8 mouse cellular contexts compared by ENCODE assay signal in the genomic region with DNA sequence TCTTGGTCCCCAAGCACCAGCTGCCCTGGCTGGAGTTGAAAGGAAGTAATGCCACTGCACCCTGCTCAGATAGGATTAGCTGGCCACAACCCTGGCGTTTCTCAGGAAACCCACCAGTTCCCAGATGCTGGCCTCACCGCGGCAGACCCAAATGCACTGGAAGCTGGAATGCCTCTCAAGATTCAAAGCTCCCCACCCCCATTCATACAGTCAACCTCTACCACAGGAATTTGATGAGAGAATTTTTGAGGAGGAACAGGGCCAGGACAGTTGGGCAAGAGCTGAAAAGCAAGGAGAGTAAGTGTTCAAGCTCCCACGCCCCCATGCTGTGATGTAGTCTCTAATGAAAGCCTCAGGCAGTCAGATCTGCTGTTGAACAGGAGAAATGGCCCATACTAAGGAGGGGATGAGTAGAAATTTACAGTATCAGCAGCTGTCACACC. TPM values are rescaled to one million over a fixed set of nuclear protein-coding genes. Genes with fewer than 3 reads are reported as not detected.
DNase-seq lines count a peak whose midpoint lies in the region; ATAC-seq lines count a peak whose summit lies in the region.

No protein-coding gene starts in this region.

- no peak overlapping the region for H3K27ac ChIP-seq in intestine, embryonic 14.5 days (ENCODE audit: low read depth)
- H3K27ac ChIP-seq in intestine, embryonic 16.5 days (ENCODE audit: low read length): no peak overlapping the region
- no peak overlapping the region for H3K27ac ChIP-seq in hindbrain, embryonic 12.5 days
- no peak overlapping the region for H3K27ac ChIP-seq in midbrain, embryonic 11.5 days (ENCODE audit: low read depth, low read length)

- 26% methylated on average over 4 of the region's 4 CpGs for WGBS in intestine, embryonic 14.5 days
- 38% methylated on average over 4 of the region's 4 CpGs for WGBS in intestine, embryonic 16.5 days
- WGBS in hindbrain, embryonic 12.5 days: 30% methylated on average over 4 of the region's 4 CpGs
- WGBS in midbrain, embryonic 11.5 days: 18% methylated on average over 4 of the region's 4 CpGs

- intact Hi-C loops in left cerebral cortex, postnatal 14 days (cut with DNase I): no loop called here

- H3K36me3 ChIP-seq in intestine, embryonic 14.5 days (ENCODE audit: control insufficient read depth, insufficient read depth, low read length): no peaks in the 10 kb centered on the region
- H3K36me3 ChIP-seq in intestine, embryonic 16.5 days (ENCODE audit: control insufficient read depth, insufficient read depth, low read length): no peaks in the 10 kb centered on the region
- no peaks in the 10 kb centered on the region for H3K36me3 ChIP-seq in hindbrain, embryonic 12.5 days
- H3K36me3 ChIP-seq in midbrain, embryonic 11.5 days (ENCODE audit: control insufficient read depth, insufficient read depth, low read length): no peaks in the 10 kb centered on the region

- no peaks in the 10 kb centered on the region for H3K27me3 ChIP-seq in intestine, embryonic 14.5 days (replicated peaks; ENCODE audit: control insufficient read depth, insufficient read depth, low read length)
- no peaks in the 10 kb centered on the region; the same call in 1 of the 2 replicates for H3K27me3 ChIP-seq in intestine, embryonic 16.5 days (replicated peaks; ENCODE audit: control insufficient read depth, insufficient read depth, low read length)
- 0 out of 2 replicates have a peak, but pooled peaks cover 3% of the 10 kb centered on the region for H3K27me3 ChIP-seq in hindbrain, embryonic 12.5 days
- no peaks in the 10 kb centered on the region for H3K27me3 ChIP-seq in midbrain, embryonic 11.5 days (ENCODE audit: control insufficient read depth, insufficient read depth, low read length)

- H3K9me3 ChIP-seq in intestine, embryonic 14.5 days (ENCODE audit: control insufficient read depth, low read length): no peaks in the 10 kb centered on the region
- 0 out of 2 replicates have a peak, but pooled peaks cover 5% of the 10 kb centered on the region for H3K9me3 ChIP-seq in intestine, embryonic 16.5 days (ENCODE audit: control insufficient read depth, low read length)
- H3K9me3 ChIP-seq in hindbrain, embryonic 12.5 days (replicated peaks): no peaks in the 10 kb centered on the region
- no peaks in the 10 kb centered on the region for H3K9me3 ChIP-seq in midbrain, embryonic 11.5 days (ENCODE audit: control insufficient read depth, low read length)

- H3K4me3 ChIP-seq in intestine, embryonic 14.5 days (ENCODE audit: low read depth, low read length): no peak overlapping the region
- H3K4me3 ChIP-seq in intestine, embryonic 16.5 days (ENCODE audit: low read length): no peak overlapping the region; the same call in 1 of the 2 replicates
- H3K4me3 ChIP-seq in hindbrain, embryonic 12.5 days: peak overlapping the region; percentile 34; the same call in 1 of the 2 replicates
- H3K4me3 ChIP-seq in midbrain, embryonic 11.5 days (ENCODE audit: low read depth, low read length): no peak overlapping the region

- peak overlapping the region; percentile 65 for H3K4me2 ChIP-seq in intestine, embryonic 14.5 days (ENCODE audit: low read length)
- H3K4me2 ChIP-seq in intestine, embryonic 16.5 days (ENCODE audit: low read depth, low read length): no peak overlapping the region
- H3K4me2 ChIP-seq in hindbrain, embryonic 12.5 days (replicated peaks): peak overlapping the region; percentile 55; the same call in 1 of the 2 replicates
- H3K4me2 ChIP-seq in midbrain, embryonic 11.5 days: no peak overlapping the region; the same call in 1 of the 2 replicates

- 0 out of 2 replicates have a peak, but pooled peaks cover 7% of the 10 kb centered on the region for H3K4me1 ChIP-seq in intestine, embryonic 14.5 days (replicated peaks; ENCODE audit: control insufficient read depth, insufficient read depth, low read length)
- peaks cover 11% of the 10 kb centered on the region for H3K4me1 ChIP-seq in intestine, embryonic 16.5 days (ENCODE audit: control insufficient read depth, insufficient read depth, low read length)
- peaks cover 7% of the 10 kb centered on the region for H3K4me1 ChIP-seq in hindbrain, embryonic 12.5 days
- H3K4me1 ChIP-seq in midbrain, embryonic 11.5 days (ENCODE audit: control insufficient read depth, insufficient read depth, low read length): peaks cover 7% of the 10 kb centered on the region

- DNase-seq in intestine, embryonic 14.5 days (ENCODE audit: low spot score): peak; percentile 55
- peak; percentile 78 for DNase-seq in adipocyte (ENCODE audit: low spot score)
- peak; percentile 89 for DNase-seq in midbrain, embryonic 11.5 days (ENCODE audit: low spot score, missing footprints)
- DNase-seq in left cerebral cortex, postnatal 14 days (ENCODE audit: low spot score in 2 of 2): no peak
- DNase-seq in thymus, postnatal 10 days (ENCODE audit: low spot score in 2 of 2): no peak

- H3K9ac ChIP-seq in intestine, embryonic 14.5 days (ENCODE audit: low read length): no peak overlapping the region; the same call in 1 of the 2 replicates
- H3K9ac ChIP-seq in intestine, embryonic 16.5 days (ENCODE audit: low read depth, low read length): no peak overlapping the region
- H3K9ac ChIP-seq in hindbrain, embryonic 12.5 days: no peak overlapping the region
- H3K9ac ChIP-seq in midbrain, embryonic 11.5 days (ENCODE audit: low read length): peak overlapping the region; percentile 67

- 0 out of 2 replicates have a peak, but pooled peaks have one; percentile 26 for ATAC-seq in intestine, embryonic 14.5 days (replicated peaks; ENCODE audit: low FRiP score, low TSS enrichment, low read depth)
- ATAC-seq in intestine, embryonic 16.5 days: no peak
- ATAC-seq in hindbrain, embryonic 12.5 days (ENCODE audit: low FRiP score): no peak; the same call in 1 of the 2 replicates
- no peak for ATAC-seq in midbrain, embryonic 11.5 days (ENCODE audit: low FRiP score)
- ATAC-seq in granulocyte monocyte progenitor cell, adult 5-6 weeks (replicated peaks; ENCODE audit: poor library complexity, severe bottlenecking): no peak

RNA-seq across cellular contexts. Expression of a gene that starts 9.8 kb away (rescaled TPM):
- 172 and 197 TPM in 2 replicates for polyA plus RNA-seq in intestine, embryonic 14.5 days (2014; fragmentation: Nextera tagmentation; extraction: Ambion mirVana)
- polyA plus RNA-seq in intestine, embryonic 16.5 days (2015; fragmentation: Nextera tagmentation; extraction: Ambion mirVana): 133 and 143 TPM in 2 replicates
- polyA plus RNA-seq in hindbrain, embryonic 12.5 days (2016; fragmentation: Nextera tagmentation; extraction: Ambion mirVana): 158 and 159 TPM in 2 replicates
- 190 and 205 TPM in 2 replicates for polyA plus RNA-seq in midbrain, embryonic 11.5 days (2014; fragmentation: Nextera tagmentation; extraction: Ambion mirVana)
- total RNA-seq in granulocyte monocyte progenitor cell, adult 5-6 weeks (2014; fragmentation: Nextera tagmentation): 110 and 114 TPM in 2 replicates
- total RNA-seq in granulocyte monocyte progenitor cell, adult 5-6 weeks (2017): 117 and 146 TPM in 2 replicates
- total RNA-seq in left cerebral cortex, postnatal 14 days (2021): 10 to 100 TPM; 82.3 to 86.0 TPM

RNA-seq across cellular contexts. Expression of a gene that starts 37.9 kb away (rescaled TPM):
- not detected in 2 replicates for polyA plus RNA-seq in intestine, embryonic 14.5 days (2014; fragmentation: Nextera tagmentation; extraction: Ambion mirVana)
- not detected in 2 replicates for polyA plus RNA-seq in intestine, embryonic 16.5 days (2015; fragmentation: Nextera tagmentation; extraction: Ambion mirVana)
- 0.09 and 0.25 TPM in 2 replicates for polyA plus RNA-seq in hindbrain, embryonic 12.5 days (2016; fragmentation: Nextera tagmentation; extraction: Ambion mirVana)
- 0.16 TPM in 1 of 2 replicates, not detected in the other for polyA plus RNA-seq in midbrain, embryonic 11.5 days (2014; fragmentation: Nextera tagmentation; extraction: Ambion mirVana)
- not detected in 2 replicates for total RNA-seq in granulocyte monocyte progenitor cell, adult 5-6 weeks (2014; fragmentation: Nextera tagmentation)
- not detected in 2 replicates for total RNA-seq in granulocyte monocyte progenitor cell, adult 5-6 weeks (2017)
- total RNA-seq in left cerebral cortex, postnatal 14 days (2021): under 1 TPM; 0.51 to 0.59 TPM

RNA-seq across cellular contexts. Expression of a gene that starts 38.0 kb away (rescaled TPM):
- 0.27 and 0.55 TPM in 2 replicates for polyA plus RNA-seq in intestine, embryonic 14.5 days (2014; fragmentation: Nextera tagmentation; extraction: Ambion mirVana)
- polyA plus RNA-seq in intestine, embryonic 16.5 days (2015; fragmentation: Nextera tagmentation; extraction: Ambion mirVana): 0.28 and 0.42 TPM in 2 replicates
- polyA plus RNA-seq in hindbrain, embryonic 12.5 days (2016; fragmentation: Nextera tagmentation; extraction: Ambion mirVana): 2.9 and 4.1 TPM in 2 replicates
- 0.75 and 1.0 TPM in 2 replicates for polyA plus RNA-seq in midbrain, embryonic 11.5 days (2014; fragmentation: Nextera tagmentation; extraction: Ambion mirVana)
- total RNA-seq in granulocyte monocyte progenitor cell, adult 5-6 weeks (2014; fragmentation: Nextera tagmentation): not detected in 2 replicates
- total RNA-seq in granulocyte monocyte progenitor cell, adult 5-6 weeks (2017): not detected in 2 replicates
- 10 to 100 TPM; 38.2 to 40.0 TPM for total RNA-seq in left cerebral cortex, postnatal 14 days (2021)

RNA-seq across cellular contexts. Expression of a gene that starts 43.5 kb away (rescaled TPM):
- polyA plus RNA-seq in intestine, embryonic 14.5 days (2014; fragmentation: Nextera tagmentation; extraction: Ambion mirVana): 13.0 and 16.0 TPM in 2 replicates
- 6.7 TPM in 2 replicates for polyA plus RNA-seq in intestine, embryonic 16.5 days (2015; fragmentation: Nextera tagmentation; extraction: Ambion mirVana)
- polyA plus RNA-seq in hindbrain, embryonic 12.5 days (2016; fragmentation: Nextera tagmentation; extraction: Ambion mirVana): 16.0 and 17.8 TPM in 2 replicates
- polyA plus RNA-seq in midbrain, embryonic 11.5 days (2014; fragmentation: Nextera tagmentation; extraction: Ambion mirVana): 14.4 and 15.3 TPM in 2 replicates
- 25.0 and 48.0 TPM in 2 replicates for total RNA-seq in granulocyte monocyte progenitor cell, adult 5-6 weeks (2014; fragmentation: Nextera tagmentation)
- total RNA-seq in granulocyte monocyte progenitor cell, adult 5-6 weeks (2017): 20.3 and 31.7 TPM in 2 replicates
- 10 to 100 TPM; 41.0 to 41.8 TPM for total RNA-seq in left cerebral cortex, postnatal 14 days (2021)

Comparison
In these comparisons a context has a peak if more than half of its experiments do, and no peak if none do; other contexts are left out.
1. H3K4me2 ChIP-seq: peak in intestine, embryonic 14.5 days (single experiment) and hindbrain, embryonic 12.5 days (single experiment); none in intestine, embryonic 16.5 days (single experiment) and midbrain, embryonic 11.5 days (single experiment).
2. DNase-seq: peak in intestine, embryonic 14.5 days (single experiment), adipocyte (single experiment) and midbrain, embryonic 11.5 days (single experiment); none in left cerebral cortex, postnatal 14 days (0 of 2) and thymus, postnatal 10 days (0 of 2).